Mouse (Mus musculus) stomach, embryonic 15.5 days (tissue): ENCODE measurements around the gene Trim42. TPM values are rescaled to one million over a fixed set of nuclear protein-coding genes. Genes with fewer than 3 reads are reported as not detected.

ENCODE experiments used
- ATAC-seq: fragments of 200-750 bp; cut with Nextera tagmentation; 2 replicates; pipeline ENCODE4 v1.8.0; 2017; ENCODE audit warnings: low read depth, moderate number of reproducible peaks, moderate TSS enrichment; ENCODE audit not compliant: insufficient read depth, low FRiP score
- H3K27ac ChIP-seq: fragments of 300-500 bp; sonication (generic); 2 replicates; pipeline ENCODE4 v1.5.1; 2015; ENCODE audit warnings: mild to moderate bottlenecking, inconsistent platforms
- H3K27me3 ChIP-seq: fragments of 300-500 bp; sonication (generic); replicated peaks from 2 replicates; pipeline ENCODE4 v1.6.1; 2015; ENCODE audit warnings: inconsistent platforms
- H3K36me3 ChIP-seq: fragments of 300-500 bp; sonication (generic); 2 replicates; pipeline ENCODE4 v1.6.1; 2015; ENCODE audit warnings: inconsistent platforms
- H3K4me1 ChIP-seq: fragments of 300-500 bp; sonication (generic); 2 replicates; pipeline ENCODE4 v1.6.1; 2015; ENCODE audit warnings: inconsistent platforms
- H3K4me2 ChIP-seq: fragments of 300-500 bp; sonication (generic); 2 replicates; pipeline ENCODE4 v1.6.1; 2015; ENCODE audit warnings: mild to moderate bottlenecking, inconsistent platforms
- H3K4me3 ChIP-seq: fragments of 300-500 bp; sonication (generic); replicated peaks from 2 replicates; pipeline ENCODE4 v1.5.1; 2015; ENCODE audit warnings: inconsistent platforms
- H3K9ac ChIP-seq: fragments of 300-500 bp; sonication (generic); 2 replicates; pipeline ENCODE4 v1.6.1; 2015; ENCODE audit warnings: inconsistent platforms
- H3K9me3 ChIP-seq: fragments of 300-500 bp; sonication (generic); 2 replicates; pipeline ENCODE4 v1.6.1; 2016; ENCODE audit warnings: inconsistent platforms
- WGBS: fragments of 180-500 bp; shearing (Covaris S2); methylation state at CpG from one replicate; pipeline ENCODE4 v1.1.7; 2015; 5-methylcytosine and 5-hydroxymethylcytosine counted together
- polyA plus RNA-seq: library from polyadenylated mRNA; unstranded; fragments of >200 nt; fragmentation: Nextera tagmentation; extraction: Ambion mirVana; gene quantifications from 2 replicates; pipeline ENCODE4 v1.2.1, GENCODE M21; 2015

Trim42 gene
- polyA plus RNA-seq, 1 experiment from 2014 or later = not detected

GRCm38 (mm10) chr9:97307705-97308485 is 61.9 kb downstream of the Trim42 start:
- no peak overlapping the region for H3K4me3 ChIP-seq
- no peaks in the 10 kb centered on the region for H3K9me3 ChIP-seq
- no peak for ATAC-seq
- no peaks in the 10 kb centered on the region for H3K36me3 ChIP-seq
- no peak overlapping the region for H3K9ac ChIP-seq
- no peaks in the 10 kb centered on the region for H3K27me3 ChIP-seq
- no peak overlapping the region for H3K27ac ChIP-seq
- 43% methylated on average over 6 of the region's 6 CpGs for WGBS
- no peaks in the 10 kb centered on the region for H3K4me1 ChIP-seq
- no peak overlapping the region for H3K4me2 ChIP-seq
